Mouse (Mus musculus): Measurements from ENCODE around the gene Scfd2.

DNA sequence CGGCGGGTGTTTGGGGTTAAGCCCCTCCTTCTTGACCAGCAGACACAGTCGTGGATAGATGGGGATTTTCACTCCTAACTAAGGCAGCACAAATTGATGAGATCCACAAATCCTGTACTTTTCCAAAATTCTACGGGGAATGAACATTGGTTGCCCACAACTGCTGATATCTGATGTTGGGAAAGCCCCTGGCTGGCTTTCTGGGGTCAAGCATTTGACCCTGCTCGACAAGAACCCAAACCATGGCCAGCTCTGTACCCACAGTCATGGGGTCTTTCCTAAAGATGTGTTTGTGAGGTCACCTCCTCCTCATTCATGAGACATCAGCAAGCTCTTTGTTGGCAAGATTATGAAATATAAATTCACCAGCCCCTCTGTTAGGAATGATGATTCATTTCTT lies 230.6 kb downstream of the Scfd2 start:
- TF ChIP-seq CTCF (IDR thresholded peaks at IDR 0.05; ENCODE audit: low read depth, low read length) (no peak), POLR2A (IDR thresholded peaks at IDR 0.05; ENCODE audit: borderline replicate concordance, low read depth, low read length) (no peak)
